Comparison of ENCODE assay signal across 8 mouse cellular contexts in genomic region chr1:165388716-165389115, GRCm38 (mm10).
DNase-seq lines count a peak whose midpoint lies in the region; ATAC-seq and TF ChIP-seq lines count a peak whose summit lies in the region.

No protein-coding gene starts in this region.

- no peaks in the 10 kb centered on the region for H3K4me1 ChIP-seq in kidney, embryonic 15.5 days

- H3K27ac ChIP-seq in gastrocnemius, adult 2 months: no peak overlapping the region
- no peak overlapping the region for H3K27ac ChIP-seq in kidney, embryonic 15.5 days

- 50% methylated on average over 5 of the region's 5 CpGs for WGBS in kidney, embryonic 15.5 days

- H3K27me3 ChIP-seq in kidney, embryonic 15.5 days: no peaks in the 10 kb centered on the region

- H3K9ac ChIP-seq in kidney, embryonic 15.5 days: no peak overlapping the region

- 0 out of 2 replicates have a peak, but pooled peaks have one; percentile 43 for ATAC-seq in kidney, embryonic 15.5 days (replicated peaks; ENCODE audit: low FRiP score)

- peak; percentile 24 for DNase-seq in gastrocnemius, adult 2 months
- no peak for DNase-seq in gastrocnemius, postnatal 25 days
- DNase-seq in 3T3-L1 (ENCODE audit: low read depth, low spot score): peak; percentile 66
- peak; percentile 8 for DNase-seq in adrenal gland, adult 8-10 months
- DNase-seq in naive thymus-derived CD4-positive, alpha-beta T cell, adult 2 months (ENCODE audit: low read depth): peak; percentile 15
- no peak for DNase-seq in layer of hippocampus, adult 8-10 months (ENCODE audit: low spot score in 2 of 2)
- no peak for DNase-seq in right cerebral cortex, adult 18-20 months

- no peak overlapping the region for H3K4me2 ChIP-seq in kidney, embryonic 15.5 days

- no peak overlapping the region for H3K4me3 ChIP-seq in gastrocnemius, adult 2 months
- no peak overlapping the region for H3K4me3 ChIP-seq in kidney, embryonic 15.5 days (replicated peaks)

- peak; percentile 65 for TF ChIP-seq CTCF in gastrocnemius, adult 2 months (IDR thresholded peaks at IDR 0.05)

- H3K9me3 ChIP-seq in kidney, embryonic 15.5 days (replicated peaks): no peaks in the 10 kb centered on the region

- H3K36me3 ChIP-seq in kidney, embryonic 15.5 days: peaks cover 12% of the 10 kb centered on the region; the same call in 1 of the 2 replicates

- intact Hi-C loops in gastrocnemius, adult 2 months (cut with DNase I): loop anchor here (10.0 kb wide), 1 partner anchor 116 kb away; no protein-coding TSS in a partner anchor

Comparison
In these comparisons a context has a peak if more than half of its experiments do, and no peak if none do; other contexts are left out.
1. DNase-seq: peak in gastrocnemius, adult 2 months (single experiment), 3T3-L1 (single experiment), adrenal gland, adult 8-10 months (single experiment) and naive thymus-derived CD4-positive, alpha-beta T cell, adult 2 months (single experiment); none in gastrocnemius, postnatal 25 days (single experiment), layer of hippocampus, adult 8-10 months (0 of 2) and right cerebral cortex, adult 18-20 months (single experiment).